Mouse (Mus musculus) adrenal gland, postnatal 10 days (tissue): Measurements from ENCODE around the gene Fbxw8. TPM values are rescaled to one million over a fixed set of nuclear protein-coding genes. Genes with fewer than 3 reads are reported as not detected.
A peak's percentile ranks its signal among the peaks of the same experiment; 100 is the strongest.

ENCODE experiments used
- DNase-seq: peaks from one replicate; pipeline ENCODE4 v3.0.0; 2021; ENCODE audit warnings: mixed read lengths
- total RNA-seq, 2 experiments: library from RNA; stranded (reverse); gene quantifications; 2 replicates each; pipeline ENCODE4 v1.2.3; 2021

Fbxw8 gene
- total RNA-seq, 2 experiments from 2014 or later: 51.8 to 53.4 TPM

DNA sequence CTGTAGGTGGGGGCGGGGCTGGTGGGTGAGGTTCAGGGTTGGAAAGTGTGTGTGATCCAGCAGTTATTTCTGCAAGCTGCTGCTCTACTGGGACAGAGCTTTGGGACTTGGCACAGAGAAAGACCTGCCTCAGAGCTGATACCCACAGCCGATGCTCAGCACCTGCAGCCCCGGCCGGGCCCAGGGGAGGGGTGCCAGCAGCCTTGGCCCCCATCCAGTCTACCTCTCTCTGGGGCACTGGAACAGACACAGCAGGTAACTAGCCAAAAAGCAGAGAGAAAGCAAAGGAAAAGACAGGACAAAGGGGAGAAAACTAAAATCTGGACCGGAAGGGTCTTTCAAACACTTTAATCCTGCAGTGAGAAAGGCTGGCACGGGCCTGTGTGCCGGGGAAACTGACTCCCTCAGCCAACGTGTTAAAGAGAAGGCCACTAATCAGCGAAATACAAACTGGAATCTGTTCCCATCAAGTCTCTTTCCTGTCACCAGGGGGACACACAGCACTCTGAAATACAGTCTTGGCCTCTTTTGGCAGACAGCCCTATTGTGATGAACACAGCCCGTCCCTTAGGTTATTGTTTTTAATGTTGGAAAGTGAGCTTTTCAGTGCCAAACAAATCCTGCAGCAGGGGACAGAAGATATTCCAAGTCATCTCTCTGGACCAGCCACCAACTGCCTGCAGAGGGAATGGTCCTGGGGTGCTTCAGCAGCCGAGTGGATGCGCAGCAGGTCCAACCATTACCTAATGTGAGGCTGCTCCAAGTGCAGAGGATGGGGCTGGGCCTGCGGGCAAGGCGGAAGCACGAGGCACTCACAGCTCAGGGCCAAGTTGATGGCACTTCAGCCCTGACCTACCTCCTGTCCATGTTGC lies 78.3 kb downstream of the Fbxw8 start:
- peak; percentile 59 for DNase-seq

DNA sequence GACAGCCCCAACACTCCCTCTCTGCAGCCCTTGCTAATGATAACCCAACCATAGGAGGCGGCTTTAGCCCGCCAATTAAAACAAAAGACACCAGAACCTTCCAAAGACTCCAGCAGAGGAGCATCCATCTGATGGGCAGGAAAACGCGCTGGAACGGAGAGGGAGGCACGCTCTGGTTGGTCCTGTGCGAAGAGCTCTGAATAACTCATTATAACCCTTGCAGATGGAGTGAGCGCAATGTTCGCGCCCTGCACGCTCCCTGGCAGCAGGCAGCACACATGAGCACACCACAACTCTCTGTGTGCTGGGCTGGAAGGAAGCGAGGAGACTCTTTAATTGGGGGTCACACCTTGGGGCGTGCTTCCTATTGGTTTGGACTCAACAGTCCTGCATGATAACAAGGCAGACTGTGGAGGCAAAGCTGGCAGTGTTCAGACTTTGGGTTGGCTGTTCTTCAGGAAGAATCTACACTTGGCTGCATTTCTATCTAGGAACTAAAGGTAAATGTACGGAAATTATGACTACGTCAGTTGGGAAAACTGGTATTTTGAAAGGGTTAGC lies 82.0 kb downstream of the Fbxw8 start:
- DNase-seq: no peak

GRCm38 (mm10) chr5:118071766-118072165 lies 83.5 kb downstream of the Fbxw8 start:
- DNase-seq: no peak

GRCm38 (mm10) chr5:118069315-118069714 lies 85.9 kb downstream of the Fbxw8 start:
- DNase-seq: peak; percentile 85

GRCm38 (mm10) chr5:118067984-118068494 lies 87.2 kb downstream of the Fbxw8 start:
- no peak for DNase-seq

DNA sequence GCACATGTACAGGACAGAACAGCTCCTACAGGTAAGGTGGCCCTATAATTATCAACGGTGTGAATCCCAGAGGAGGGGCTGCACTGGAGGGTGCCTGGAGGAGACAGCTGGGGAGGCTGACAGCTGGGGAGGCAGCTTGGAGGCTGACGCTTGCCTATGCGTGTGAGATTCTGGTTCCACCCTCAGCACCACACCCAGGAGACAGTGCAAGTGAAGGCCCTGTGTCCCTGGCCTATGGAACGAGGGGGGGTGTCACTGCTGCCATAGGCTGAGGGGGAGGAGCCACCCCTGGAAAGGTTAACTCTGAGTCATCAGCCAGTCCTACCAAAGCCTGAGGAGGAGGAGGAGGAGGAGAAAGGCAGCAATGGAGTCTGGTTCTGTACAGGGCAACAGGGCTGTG lies 87.7 kb downstream of the Fbxw8 start:
- DNase-seq: peak; percentile 68

GRCm38 (mm10) chr5:118066828-118067227 lies 88.4 kb downstream of the Fbxw8 start:
- DNase-seq: peak; percentile 93

GRCm38 (mm10) chr5:118065516-118066255 lies 89.6 kb downstream of the Fbxw8 start:
- peak; percentile 72 for DNase-seq

DNA sequence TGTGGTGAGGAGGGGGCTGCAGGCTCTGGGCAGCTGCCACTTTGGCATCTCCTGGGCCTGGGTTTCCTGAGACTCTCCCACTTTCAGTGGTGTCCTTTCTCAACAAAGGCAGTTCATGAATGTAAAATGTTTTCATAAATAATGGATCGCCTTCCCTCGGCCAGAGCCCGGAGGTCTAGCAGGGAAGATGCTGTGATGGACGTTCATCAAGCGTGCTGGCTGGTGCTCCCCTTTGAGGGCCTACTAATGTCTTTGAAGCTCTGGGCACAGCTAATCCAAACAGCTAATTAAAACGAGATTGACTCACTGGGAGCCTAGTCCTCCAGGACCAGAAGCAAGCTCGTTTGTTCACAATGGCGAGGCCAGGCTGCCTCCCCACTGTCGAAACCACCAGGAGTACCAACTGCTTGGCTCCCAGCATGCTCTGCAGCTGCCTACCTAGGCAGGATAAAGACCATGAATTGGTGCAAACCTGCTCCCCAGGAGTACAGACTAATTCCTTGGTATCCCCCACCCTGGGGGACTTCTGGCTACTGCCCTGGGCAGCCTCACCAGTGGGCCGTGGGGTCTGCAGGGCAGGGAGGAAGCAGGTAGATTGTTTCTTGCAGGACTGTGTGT lies 90.9 kb downstream of the Fbxw8 start:
- DNase-seq: no peak

GRCm38 (mm10) chr5:118063181-118063621 lies 92.1 kb downstream of the Fbxw8 start:
- DNase-seq: no peak

GRCm38 (mm10) chr5:118061391-118061790 lies 93.9 kb downstream of the Fbxw8 start:
- no peak for DNase-seq

DNA sequence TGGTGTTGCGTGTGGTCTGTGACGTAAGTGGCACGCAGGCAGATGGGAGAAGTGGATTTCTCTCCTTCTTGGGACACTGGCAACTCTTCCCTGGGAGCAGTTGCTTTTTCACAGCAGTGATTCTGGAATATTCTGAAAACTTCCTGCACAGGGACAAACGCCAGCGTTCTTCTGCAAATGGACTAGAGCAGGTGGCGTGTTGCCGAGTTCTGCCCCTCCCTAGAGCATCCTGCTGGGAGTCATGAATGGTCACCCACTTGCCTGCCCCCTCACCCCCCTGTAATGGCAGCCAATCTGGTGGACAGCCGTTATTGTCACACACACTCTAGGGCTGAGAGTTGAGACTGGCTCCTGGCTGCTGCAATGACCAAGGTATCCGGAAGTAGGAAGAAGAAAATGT lies 95.6 kb downstream of the Fbxw8 start:
- no peak for DNase-seq

GRCm38 (mm10) chr5:118058858-118059257 lies 96.4 kb downstream of the Fbxw8 start:
- no peak for DNase-seq

DNA sequence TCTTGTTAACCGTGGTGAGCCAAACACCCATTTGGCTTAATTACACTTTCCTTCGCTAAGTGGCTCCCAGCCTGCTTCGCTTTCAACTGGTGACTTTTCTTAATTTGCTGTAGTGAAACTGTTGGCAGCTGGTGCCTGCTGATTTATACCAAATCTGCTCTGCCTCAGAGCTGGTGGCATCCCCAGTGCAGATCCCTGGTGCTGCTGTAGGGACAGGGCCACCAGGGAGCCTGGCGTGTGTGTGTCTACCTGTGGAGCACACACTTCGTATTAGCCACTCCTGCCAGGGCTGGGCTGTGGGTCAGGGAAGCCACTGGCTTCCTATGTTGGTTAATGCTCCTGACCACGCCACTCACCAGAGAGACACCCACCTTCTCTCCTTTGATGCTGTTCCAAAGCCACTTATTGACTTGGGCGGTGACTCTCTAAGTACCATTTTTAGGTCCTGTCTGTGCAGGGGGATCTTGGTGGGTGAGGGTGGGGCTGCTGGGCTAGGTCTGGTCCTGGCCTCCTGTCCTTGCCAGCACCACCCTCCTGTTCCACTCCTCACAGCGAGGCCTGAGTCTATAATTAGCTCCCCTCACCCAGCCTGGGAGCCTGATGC lies 97.7 kb downstream of the Fbxw8 start:
- DNase-seq: no peak

- DNase-seq: no peak
Measured at GRCm38 (mm10) chr5:118053205-118053604, 102.1 kb downstream of the Fbxw8 start.

DNA sequence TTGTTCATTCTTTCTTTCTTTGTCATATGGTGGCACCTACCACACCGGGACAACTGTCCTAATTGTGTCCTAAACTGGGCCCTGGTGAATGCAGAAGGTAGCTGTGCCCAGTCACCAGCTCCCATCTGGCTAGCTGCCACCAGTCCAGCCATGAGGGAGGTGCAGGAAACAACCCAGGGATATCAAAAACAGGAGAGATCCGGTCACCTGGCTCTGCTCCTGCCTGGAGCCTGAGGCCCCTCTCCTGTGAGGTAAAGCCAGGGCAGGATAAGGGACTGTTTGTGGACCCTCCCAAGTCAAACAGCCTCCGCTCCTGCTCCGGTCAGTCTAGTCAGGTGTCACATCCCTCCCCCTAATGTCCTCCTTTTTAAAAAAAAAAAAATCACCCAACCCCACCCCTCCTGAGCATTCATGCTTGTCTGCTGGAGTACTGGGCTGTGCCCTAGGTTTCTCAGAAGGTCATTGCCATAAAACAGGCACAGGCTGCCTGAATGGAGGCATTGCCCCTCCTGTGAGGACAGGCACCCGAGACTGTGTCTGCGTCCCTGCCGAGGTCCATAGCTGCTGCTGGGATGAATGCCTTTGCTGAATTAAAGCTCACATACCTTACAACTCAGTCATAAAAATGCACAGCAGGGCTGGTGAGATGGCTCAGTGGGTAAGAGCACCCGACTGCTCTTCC lies 103.1 kb downstream of the Fbxw8 start:
- DNase-seq: peak; percentile 55

DNA sequence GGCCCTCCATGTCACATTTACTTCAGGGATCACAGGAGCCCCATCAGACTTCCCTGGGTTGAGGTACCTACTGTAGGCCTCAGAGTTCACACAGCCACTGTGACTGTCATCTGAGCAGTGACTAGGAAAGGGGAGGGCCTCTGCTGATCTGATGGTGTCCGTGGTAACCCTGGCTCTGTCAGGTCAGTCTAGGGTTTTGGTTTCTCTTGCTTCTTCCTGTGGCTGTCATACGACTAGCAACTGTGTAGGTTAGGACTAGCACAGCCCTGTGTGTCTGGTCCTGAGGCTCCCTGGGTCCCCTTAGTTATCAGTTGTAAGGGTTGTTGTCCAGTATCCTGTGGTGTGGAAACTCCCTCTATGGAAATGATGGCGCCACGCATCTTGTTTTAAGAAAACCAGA lies 104.5 kb downstream of the Fbxw8 start:
- no peak for DNase-seq

- DNase-seq: no peak
Measured at GRCm38 (mm10) chr5:118048928-118049327, 106.3 kb downstream of the Fbxw8 start.

- no peak for DNase-seq
Measured at GRCm38 (mm10) chr5:118048412-118048811, 106.9 kb downstream of the Fbxw8 start.

- no peak for DNase-seq
Measured at GRCm38 (mm10) chr5:118047091-118047757, 108.0 kb downstream of the Fbxw8 start.

DNA sequence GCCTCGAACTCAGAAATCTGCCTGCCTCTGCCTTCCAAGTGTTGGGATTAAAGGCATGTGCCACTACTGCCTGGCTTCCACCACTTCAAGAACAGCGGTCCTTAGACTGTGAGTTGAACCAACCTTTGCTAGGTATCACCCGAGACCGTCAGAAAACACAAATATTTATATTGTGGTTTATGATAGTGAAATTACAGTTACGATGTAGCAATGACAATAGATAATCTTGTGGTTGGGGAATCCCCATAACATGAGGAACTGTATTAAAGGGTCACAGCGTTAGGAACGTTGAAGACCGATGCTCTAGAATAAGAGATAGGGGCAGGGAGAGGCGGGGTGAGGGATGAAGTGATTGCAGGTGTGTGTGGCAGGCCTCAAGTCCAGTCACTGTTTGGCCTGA lies 109.9 kb downstream of the Fbxw8 start:
- no peak for DNase-seq
